Mouse (Mus musculus) lung, postnatal 4 days (tissue): ENCODE measurements around the gene Selenok.

ENCODE experiments used
- DNase-seq, 2 experiments: peaks; one replicate each; pipeline ENCODE4 v3.0.0; 2021

Selenok gene

DNA sequence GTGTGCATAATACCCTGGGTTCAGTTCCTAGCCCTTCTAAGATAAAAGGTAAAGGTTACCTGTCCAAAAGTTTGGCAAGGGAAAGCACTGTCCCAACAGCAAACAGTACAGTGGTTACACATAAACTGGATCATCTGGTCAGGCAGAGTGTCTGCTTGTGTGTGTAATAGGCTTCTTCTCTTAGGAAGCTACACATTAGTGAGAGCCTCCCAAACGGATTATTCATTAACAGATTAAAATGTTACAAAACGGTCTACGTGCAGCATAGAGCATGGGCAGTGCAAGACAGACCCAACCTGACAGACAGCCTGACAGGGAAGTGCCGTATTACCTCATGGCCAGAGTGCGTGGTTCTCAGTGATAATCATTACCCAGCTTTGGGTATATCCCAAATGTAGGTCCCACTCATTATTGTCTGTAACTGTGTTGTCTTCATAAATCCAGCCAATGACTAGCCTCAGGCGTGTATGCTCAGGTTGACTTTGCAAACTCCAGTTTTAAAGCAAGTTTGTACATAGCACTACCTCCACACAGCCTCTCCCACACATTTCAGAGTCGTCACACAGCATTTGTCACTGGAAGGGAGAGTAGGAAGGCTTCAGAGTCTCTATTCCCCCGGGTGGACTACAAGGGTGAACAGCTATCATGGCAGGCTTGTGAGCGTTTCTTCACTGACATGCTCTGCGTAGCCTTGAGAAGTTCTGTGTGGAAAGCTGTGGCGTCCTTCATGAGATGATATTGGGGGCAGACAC lies 28.1 kb downstream of the Selenok start:
- DNase-seq, result no peak

DNA sequence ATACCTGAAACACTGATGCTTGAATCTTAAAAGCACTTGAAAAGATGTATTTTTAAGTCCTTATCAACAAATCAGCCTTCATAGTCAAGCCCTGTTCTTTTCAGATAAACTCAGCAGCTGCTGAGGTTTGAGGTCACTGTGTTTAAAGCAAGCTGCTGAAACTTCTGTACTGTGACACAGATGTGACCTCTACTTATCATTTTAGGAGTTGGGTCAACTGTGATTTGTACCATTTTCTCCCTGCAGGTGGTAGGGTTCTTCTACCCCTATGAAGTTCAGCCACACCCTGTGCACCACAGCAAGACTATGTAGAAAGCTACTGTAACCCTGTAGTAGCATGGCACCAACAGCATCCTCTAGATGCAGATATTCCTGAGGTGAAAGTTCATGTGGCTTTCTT lies 29.2 kb downstream of the Selenok start:
- DNase-seq, result no peak

DNA sequence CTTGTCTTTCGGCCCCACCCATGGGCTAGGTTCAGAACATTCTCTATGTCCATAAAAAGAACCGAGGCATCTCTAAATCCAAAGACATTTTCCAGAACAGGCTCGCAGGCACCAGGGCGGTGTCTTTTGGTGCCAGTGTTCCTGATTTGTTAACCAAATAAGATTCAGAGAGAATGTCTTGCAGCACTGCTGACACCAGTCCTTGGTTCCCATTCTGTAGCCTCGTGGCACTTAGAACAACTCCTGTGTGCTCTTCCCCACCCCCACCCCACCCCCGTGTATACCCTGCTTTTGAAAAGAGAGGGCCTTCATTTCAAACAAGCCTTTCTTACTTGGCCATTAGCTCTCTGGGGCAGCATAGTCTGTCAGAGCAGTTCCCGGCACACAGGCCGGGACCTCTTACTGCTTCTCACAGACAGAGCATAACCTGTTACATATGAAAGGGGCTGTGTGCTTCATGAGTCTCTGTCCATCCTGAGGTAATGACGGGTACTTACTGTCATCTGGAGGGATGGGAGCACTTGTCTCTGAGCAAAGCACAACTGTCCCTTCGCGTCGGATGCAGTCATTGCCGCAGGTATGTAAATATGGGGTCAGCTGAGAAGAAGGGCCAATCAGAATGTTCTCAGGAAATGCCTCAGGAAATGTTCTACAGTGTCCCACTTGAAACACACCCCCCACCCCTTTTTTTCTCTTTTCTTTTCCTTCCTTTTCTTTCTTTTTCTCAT lies 30.8 kb downstream of the Selenok start:
- DNase-seq, result no peak

DNA sequence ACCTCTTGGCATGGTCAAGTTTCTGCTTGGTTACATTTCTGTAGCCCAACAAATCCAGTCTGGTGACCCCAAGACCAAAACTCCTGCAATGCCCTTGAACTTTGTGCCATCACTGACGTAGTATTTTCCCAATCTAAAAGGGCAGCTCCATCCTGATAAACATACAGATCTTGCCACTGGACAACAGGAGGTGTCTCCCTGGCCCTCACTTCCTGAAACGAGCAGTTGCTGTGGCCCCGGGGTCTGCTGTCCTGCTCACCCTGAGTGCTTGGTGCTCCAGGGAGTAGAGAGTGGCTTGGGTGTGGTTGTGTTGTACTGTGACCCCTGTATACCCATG lies 31.3 kb downstream of the Selenok start:
- DNase-seq, result no peak

DNA sequence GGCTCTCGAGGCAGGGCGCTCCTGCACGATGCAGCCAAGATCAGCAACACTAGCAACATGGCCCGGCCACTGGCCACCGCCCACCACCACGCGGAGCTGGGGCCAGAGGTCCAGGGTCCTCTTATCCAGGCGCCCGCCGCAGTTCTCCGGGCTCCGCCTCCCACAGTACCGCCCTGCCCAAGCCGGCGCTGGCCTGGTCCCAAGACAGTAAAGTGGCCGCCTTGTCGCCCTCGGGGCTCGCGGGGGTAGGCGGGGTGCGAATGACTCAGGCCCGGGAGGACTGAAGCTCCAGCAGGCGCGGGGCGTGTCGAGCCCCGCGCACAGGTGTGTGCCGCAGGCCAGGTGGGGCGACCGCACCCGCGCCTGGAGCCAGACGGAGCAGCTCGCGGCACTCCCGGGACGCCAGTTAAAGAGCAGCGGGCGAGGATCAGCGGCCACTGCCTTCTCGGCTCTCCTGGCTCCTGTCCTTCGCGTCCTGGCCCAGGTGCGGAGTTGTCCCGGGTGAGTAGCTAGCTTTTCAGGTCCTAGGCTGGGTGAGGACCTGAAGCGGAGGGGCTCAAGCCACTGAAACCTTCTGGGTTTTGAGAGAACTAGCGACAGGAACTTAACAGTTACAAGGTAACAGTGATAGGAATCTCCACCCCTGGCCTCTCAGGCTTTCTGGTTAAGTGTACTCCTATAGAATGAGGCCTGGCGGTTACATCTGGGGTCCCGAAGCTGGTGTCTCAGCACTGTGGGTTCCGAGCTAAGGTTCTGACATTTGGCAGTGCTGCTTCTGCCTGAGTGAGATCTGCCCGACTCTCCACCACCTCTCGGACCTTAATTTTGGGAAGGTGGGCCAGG lies 40.8 kb downstream of the Selenok start, which contains the start of the genes Il17rb and Chdh:
TSS of gene Il17rb (minus strand) at position 164 of the 843 bp plus-strand sequence.
TSS of gene Chdh (plus strand) at position 291 of the 843 bp plus-strand sequence.
- DNase-seq, result peak; percentile 69 to 80

DNA sequence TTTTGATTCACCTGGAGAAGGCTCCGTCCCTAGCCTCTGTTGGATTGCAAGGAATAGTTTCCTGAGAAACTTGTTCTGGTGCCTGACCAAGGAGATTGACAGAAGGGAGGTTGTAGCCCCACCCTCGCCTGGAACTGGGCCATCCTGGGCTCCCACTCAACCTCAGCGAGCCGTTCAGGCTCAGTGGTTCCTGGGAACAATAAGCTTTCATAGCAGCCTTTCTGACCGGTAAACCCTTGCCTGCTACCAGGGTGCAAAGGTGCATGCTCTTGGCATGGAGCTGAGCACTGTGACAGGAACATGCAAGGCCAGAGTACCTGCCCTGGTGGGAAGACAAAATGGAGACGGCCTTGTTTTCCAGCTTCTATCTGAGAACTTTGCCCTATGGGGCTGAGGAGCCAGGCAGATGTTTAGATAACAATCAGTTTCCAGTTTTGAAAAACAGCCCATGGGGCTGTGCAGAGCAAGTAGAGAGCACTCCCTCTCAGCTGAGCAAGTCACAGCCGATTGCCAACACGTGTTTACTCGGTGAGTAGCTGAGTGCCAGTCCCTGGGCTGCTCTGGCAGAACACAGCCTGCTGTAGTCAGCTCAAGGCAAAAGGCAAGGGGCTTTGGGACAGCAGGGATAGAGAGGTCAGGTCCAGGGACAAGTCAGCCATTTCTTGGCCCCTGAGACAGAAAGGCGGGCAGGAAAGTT lies 41.9 kb downstream of the Selenok start:
- peak; percentile 59 to 63 for DNase-seq

DNA sequence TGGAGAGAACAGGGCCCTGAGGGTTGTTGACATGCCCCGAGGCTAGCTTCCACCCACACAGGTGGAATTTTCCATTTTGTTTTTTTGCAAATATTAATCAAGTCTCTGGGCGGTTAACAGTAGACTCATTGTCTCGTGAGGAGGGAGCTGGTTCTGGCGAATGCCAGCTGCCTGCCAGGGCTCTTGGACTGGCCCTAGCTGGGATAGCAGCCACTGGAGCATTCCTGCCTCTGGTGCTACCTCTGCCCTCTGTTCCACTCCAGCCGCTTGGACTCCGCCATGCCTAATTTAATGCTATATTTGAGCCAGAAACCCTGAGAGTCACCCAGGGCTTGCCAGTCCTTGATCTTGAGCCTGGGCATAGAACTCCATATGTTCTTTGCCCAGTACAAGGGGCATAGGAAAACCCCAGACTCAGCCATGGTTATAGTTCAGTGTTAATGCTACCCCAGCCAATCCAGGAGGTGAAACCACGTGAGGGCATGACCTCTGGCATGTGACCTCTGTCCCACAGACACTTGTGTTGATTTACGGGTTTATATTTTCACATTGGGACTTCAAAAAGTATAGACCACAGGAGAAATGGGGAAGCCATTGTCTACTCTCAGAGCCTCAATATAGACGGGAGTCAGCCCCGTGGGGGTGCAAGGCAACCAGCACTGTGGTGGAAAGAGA lies 43.9 kb downstream of the Selenok start:
- DNase-seq, result no peak

DNA sequence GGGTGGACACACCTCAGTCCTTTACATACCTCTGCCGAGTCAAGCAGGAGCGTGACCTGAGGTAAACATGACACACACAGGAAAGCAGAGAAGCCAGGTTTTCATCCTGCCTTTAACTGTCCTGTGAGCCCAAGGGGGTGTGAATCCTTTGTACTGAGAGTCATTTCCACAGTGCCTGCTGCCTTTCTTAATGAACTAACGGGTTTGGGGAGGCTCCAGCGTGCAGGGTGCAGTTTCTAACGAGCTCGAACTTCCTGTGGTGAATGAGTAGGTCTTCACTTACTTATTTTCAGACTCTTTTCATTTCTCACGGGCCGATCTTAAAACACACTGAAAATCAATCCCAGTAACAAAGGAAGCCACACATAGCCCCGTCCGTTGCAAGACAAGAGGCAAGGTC lies 46.4 kb downstream of the Selenok start:
- DNase-seq, result no peak

DNA sequence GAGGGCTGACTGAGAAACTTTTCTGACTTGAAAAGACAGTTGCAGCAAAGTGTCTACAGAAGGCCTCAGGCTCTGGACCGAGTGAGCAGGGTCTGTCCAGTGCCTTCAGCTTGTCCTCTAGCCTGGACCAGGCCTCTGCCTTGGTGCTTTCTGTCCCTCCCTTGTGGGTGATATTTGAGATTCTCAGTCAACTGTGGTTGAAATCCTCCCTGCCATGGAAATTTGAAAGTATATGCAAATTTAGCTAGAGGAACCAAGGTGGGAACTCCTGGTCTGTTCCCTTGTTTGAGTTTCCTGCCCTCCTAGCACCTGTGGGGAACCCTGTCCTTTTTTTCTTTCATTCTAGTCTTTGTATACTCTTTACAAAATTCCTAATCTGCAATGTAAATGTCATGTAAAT lies 46.9 kb downstream of the Selenok start:
- no peak for DNase-seq

DNA sequence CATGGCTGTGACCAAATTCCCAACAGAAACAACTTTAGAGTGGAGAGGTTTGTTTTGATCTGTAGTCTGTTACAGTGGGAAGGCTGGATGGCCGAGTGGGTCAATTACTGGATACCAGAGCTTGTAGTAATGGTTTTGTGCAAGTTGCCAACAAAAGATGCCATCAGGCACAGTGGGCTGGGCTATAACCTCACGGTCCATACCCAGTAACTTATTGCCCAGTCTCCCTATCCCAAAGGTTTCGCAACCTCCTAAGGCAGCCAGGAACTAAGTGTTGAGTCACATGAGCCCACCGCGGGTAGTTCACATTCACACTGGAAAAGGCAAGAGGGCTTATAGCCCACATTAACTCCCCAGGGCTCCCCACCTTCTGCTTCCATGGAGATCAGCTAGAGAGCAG lies 48.6 kb downstream of the Selenok start:
- no peak for DNase-seq

DNA sequence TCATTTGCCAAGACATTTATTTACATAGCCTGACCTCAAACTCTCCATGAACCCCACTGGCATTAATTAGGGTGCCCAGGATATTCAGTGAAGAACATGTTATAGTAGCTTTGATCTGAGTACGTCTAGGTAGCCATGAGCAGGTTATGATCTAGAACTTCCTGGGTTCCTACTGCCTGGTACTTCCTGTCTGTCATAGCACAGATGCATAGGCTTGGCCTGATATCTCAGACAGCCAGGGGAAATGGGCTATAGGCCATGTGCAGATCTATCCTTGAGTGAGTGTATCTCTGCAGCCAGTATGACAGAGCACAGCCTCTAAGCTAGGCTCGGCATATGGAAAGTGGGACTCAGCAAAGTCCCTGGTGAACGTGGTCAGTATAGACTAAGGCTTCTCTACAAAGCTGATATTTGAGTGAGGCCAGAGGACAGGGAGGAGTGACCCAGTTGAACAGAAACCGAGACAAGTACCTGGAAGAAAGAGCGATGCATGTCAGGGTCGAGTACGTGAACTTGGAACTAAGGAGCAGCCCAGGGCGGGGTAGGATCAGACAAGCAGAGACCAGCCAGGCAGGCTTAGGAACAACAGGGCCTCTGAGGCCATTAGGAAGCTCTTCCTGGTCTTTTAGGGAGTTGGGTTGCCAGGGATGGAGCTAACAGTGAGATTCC lies 49.8 kb downstream of the Selenok start:
- no peak for DNase-seq

DNA sequence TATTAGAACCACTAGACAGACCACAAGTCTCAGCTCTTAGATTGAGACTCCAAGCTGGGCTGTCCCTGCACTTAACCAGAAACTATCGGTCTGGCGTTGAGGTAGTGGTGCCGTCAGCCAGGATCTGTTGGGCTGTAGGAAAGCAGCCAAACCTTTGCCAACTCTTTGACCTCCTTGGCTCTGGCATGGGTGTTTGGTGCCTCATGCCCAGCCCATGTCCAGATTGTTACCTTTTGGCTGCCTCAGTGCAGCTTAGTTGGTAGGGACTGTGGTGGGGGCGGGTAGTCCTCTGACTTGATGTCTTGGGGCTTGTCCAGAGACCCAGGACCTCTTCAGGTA lies 50.3 kb downstream of the Selenok start:
- no peak for DNase-seq

DNA sequence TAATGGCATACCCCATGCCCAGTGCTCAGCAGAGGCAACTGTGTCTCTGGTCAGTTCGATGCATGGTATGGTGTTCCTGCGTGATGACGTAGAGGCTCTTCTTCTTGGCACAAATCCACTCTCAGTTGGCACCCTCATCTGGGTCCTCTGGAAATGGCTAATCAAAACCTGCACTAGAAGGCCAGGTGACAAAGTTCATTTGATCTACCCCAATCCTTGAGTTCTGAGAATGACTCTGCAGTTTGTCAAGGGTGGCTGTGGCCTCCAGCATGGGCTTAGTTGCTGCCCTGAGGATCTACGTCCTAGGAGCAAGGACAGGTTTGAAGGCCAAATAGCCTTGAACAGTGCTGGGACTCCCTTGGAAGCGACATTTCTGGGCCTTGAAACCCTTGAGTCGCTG lies 50.7 kb downstream of the Selenok start:
- no peak for DNase-seq

DNA sequence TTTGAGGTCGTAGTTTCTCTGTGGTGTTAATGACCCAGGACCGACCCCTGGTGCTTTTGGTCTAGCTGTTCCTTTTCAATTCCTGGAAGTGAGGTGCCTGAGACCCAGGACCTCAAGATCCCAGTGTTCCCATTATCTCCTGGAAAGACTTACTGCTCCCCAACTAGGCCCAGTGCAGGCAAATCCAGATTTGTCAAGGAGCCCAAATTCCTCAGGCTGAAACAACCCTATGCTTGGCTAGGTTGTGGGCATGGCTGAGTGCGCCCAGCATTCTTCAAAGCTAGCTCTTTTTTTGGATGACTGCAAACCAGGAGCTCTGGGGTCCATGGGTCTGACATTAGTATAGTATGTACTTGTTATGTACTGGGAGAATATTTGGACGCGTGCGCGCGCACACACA lies 51.3 kb downstream of the Selenok start:
- no peak for DNase-seq

DNA sequence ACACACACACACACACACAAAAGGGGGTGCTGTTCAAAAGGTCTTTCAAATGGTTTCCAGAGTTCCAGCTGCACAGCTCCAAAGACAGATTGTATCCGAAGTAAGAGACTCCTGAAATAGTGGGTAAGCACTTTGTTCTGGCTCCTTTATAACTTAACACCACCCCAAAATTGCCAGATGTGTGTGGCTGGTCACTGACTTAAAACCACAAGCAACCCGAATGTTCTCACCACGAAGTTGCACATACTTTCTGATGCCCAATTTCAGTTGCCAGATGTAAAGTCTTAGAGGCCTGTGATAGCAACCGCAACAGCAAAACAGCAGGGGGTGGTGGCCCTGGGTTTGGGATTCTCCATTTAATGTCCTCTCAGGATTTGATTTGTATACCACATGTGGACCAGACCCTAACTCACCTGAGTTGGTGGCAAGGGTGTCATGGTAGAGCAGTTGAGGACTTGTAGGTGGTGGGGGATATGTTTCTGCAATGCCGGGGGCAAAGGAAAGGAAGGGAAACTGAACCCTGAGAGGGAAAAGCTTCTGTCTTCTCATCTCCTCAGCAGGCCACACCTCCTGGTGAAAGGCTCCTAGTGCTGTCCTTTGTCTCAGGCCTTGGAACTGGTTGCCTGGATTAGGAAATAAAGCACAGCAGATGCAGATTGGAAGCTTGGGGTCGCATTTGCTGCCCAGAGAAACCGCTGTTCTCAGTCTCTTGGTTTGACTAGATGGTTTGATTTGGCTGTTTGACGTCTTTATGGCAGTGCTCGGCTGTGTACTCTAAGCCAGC lies 51.9 kb downstream of the Selenok start:
- DNase-seq, result no peak

DNA sequence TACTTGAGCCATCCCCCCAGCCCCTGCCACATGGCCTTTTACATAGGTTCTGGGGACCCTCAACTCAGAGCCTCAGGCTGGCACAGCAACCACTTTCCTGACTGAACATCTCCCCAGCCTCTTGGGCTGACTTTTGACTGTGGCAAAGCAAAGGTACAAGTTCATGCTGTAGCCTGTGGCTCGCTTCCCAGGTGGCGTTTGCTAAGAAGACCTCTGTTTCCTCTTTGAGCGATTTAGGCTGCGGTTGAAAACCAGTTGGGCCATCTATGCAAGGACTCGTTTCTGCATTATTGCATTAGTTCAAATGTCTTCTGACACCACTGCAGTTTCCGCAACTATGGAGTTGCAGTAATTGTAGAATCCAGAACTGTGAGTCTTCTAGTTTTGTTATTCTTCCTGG lies 54.4 kb downstream of the Selenok start:
- no peak for DNase-seq

DNA sequence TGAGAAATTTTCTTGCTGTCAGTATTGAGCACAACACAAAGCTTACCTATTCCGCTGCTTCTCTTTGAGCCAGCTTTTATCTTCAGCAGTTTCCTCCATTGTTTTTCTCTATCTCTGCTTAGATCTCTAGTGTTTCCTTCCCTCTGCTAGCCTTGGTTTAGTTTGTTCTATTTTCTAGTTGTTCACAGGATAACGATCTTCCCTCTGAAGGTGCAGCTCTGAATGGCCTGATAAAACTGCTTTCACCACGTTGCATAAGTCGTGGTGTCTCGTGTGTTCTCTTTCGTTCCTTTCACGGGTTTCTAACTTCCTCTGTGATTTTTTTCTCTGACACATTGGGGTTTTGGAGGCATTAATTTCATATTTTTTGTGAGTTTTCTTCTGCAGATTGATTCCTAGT lies 56.3 kb downstream of the Selenok start:
- DNase-seq, result no peak
